Mouse (Mus musculus) megakaryocyte-erythroid progenitor cell, adult 5-6 weeks (primary cell): ENCODE measurements around the gene Otx2. TPM values are rescaled to one million over a fixed set of nuclear protein-coding genes. Genes with fewer than 3 reads are reported as not detected.
"Not testable (repeated sequence)": the region's sequence is repeated elsewhere in the genome, so short reads cannot be mapped to it uniquely, and the experiment has no call there.

Experiments used
- ATAC-seq: replicated peaks from 2 replicates; pipeline ENCODE4 v1.8.0; 2016; ENCODE audit warnings: mild to moderate bottlenecking, inconsistent platforms; ENCODE audit not compliant: severe bottlenecking, poor library complexity, low FRiP score, low TSS enrichment
- total RNA-seq, 2 experiments: library from RNA; stranded (forward) in 1 of 2; stranded (reverse) in 1 of 2; fragments of 200-1000, 215-1000 nt in 1 of 2; fragments of >200 nt in 1 of 2; fragmentation: Nextera tagmentation in 1 of 2; gene quantifications; 2 replicates each; pipeline ENCODE4 v1.2.3; 2014 to 2017

The Otx2 gene
- total RNA-seq, 2 experiments from 2014 or later, result not detected

DNA sequence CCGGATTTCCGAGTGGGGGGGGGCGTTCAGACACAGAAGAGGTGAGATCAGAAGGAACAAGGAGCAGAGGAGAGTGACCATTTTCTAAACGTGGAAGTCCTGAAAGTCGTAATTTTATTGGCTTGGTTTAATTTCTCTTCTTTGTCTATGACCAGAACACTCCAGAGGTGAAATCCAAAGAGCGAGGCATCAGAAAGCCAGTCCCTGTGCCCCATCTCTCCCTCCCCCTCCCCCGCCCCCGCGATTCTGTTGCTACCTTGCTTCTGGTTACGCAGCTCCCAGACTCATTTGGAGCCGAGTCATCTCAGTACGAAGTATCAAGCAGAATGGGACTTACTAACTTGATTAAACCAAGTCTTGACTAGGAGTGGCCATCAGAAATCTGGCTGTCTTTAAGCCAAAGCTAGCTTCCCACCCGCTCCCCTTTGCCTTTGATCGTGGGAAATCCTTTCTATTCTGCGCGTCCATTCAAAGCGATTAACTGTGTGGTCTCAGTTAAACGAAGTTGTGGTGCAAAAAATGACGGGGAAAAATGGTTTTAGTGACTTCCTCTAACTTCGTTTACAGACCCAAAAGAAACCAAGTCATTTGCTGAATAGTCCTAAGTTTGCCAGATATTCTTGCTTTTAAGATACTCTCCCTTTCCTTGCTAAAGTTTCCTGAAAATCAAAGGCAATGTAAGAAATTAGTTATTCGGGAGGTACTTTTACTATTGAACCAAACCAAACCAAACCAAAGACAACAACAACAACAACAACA, 17.6 kb downstream of the Otx2 start:
- ATAC-seq, result no peak

DNA sequence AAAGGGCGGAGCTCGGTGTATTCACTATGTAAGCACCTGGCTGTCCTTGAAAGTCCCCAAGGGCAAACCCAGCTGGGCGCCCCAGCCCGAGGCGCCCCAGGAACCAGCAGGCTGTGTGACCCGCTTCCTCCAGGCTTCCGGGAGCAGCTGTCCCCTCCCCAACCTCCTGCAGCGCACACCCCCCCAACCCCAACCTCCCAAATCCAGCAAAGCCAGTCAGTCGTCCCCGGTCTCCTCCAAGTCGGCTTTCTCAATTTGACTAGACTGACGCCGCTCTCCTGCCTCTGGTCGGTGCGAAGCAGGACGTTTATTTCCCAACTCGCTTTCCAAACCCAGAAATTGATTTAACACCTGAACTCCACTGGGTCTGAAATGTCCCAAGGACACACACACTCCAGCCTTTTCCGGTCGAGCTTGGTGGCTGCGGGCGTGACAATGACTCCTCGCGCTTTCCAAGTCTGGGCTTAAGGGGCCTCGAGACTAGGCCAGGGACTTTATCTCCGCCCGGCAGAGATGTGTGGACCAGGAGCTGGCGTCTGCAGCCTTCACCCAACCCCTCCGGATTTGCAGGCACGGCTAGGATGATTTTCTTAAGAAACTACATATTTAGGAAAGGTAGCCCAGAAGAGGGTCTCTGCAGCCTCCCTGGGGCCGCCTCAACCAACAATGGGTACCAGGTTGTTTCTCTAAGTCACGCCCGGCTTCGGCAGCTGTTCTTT, 18.4 kb downstream of the Otx2 start:
- ATAC-seq, result no peak

DNA sequence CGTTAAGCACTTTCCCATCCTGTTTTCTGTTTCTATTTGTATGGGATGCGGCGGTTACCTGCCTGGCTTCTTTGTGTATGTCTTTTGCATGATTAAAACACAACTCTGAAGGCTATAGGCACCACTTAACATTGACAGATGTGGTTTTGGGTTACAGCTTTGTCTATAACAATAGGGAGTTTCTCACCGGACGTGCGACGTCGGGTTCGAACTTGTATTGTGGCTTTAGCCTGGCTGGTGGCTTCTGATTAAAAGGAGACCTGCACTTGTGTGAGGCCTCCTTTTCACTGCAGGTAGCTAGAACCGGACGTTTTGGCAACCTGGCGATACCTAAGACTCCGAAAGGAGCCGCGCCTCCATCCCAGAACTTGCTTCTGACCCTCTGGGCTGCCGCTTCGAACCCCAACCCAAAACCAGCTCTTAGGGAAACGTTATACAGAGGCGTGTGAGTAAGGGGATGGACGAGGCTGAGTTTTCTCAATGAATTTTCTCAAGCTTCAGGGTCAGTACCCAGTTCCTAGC, 19.0 kb downstream of the Otx2 start:
- no peak for ATAC-seq

DNA sequence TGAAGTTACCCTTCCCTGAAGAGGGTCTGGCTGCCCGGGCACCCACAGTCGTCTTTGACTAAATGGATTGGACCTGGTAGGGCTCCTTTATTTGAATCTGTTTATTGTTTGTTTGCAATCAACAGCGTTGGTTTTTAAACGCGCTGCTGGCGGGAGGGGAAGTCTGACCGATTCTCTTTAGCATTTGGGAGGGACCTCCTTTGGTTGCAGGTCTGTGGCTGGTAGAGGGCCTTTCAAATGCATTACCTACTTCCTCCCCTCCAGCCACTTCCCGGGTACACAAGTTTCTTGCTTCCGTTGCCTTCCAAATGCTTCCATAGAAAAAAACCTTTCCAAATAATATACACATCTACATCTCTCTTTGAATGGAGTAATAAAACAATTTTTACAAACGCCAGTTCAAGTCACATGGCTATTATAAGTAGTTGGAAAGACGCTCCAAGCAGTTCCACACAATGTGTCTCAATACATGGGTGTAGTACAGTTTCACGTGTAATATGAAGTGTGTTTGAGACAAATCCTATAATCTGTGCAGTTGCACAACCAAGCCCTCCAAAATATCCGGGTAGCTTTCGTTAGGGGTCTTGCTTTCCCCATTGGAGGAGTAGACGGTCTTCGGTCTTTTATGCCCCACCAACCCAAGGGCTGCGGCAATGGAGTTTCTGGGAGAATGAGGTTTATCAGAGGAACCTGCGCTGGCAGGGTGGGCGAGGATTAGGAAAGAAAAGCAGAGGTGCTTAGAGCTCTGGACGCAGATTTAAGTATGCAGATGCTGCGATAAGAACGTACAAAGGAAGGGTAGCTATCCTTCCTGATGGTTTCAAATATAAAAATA, 19.7 kb downstream of the Otx2 start:
- no peak for ATAC-seq

DNA sequence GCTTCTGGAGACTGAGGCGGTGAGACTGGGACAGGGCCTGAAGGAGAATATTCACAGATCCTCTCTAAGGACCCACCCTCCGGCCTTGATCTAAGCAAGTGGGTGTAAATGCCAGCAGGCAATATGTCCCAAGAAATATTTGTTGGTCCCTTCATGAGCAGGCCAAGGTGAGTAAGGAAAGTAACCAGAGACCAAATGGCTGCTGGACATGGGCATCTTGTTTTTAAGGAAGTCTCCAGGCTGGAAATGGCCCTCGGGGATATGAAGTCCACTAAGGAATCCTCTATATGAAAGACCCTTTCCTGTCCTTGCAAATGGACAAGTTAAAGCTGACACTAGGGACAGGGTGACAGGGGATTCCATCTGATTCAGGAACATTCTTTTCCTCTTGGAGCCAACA, 20.5 kb downstream of the Otx2 start:
- no peak for ATAC-seq

DNA sequence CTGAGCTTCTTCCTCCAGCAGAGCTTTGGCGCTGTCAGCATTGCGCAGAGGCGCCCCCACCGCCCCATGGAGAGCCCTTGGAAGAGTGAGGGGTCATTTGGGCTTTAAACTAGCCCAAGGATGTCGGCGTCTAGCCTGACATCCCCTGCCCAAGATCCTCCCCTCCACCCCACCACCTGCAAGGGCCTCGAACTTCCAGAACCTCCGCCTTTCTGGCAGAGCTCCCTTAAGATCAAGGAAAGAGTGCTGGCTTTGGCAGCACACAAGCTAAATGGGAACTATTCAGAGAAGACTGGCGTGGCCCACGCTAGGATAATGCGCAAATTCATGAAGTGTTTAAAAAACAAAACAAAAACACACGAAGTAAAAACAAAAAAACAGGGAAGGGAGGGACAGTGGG, 21.4 kb downstream of the Otx2 start:
- ATAC-seq, result no peak

DNA sequence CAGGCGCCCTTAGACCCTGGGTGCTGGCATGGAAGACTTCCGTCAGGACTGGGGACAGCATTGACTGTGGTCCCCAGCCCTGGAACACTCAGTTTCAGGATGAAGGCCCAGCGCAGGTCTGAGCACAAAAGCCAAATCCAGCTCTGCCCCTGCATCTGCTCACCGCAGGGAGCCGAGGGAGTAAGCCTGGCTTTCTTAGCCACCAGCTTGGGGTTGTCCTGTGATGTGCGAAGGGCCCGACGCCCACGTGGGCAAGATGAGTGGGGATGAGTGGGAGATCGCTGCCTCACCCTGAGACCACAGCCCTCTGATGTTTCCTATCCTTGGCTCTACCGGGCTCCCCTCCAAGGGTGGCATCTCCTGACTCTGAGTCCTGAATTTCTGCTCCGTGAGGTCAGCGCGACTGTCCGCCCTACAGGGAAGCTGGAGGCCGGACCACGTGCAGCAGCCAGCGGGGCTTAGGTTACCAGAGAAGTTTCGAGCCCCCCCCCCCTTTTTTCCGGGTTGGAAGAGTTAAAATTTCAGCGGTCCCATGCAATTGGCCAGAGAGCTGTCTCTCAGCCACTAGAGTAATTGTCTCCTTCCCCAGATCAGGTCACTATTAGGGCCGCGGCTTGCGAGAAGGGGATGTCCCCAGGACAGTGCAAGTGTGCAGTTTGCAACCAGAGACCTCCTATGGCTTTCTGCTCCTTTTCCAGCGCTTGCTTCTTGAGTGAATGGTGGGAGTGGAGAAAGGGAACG, 22.0 kb downstream of the Otx2 start:
- no peak for ATAC-seq

DNA sequence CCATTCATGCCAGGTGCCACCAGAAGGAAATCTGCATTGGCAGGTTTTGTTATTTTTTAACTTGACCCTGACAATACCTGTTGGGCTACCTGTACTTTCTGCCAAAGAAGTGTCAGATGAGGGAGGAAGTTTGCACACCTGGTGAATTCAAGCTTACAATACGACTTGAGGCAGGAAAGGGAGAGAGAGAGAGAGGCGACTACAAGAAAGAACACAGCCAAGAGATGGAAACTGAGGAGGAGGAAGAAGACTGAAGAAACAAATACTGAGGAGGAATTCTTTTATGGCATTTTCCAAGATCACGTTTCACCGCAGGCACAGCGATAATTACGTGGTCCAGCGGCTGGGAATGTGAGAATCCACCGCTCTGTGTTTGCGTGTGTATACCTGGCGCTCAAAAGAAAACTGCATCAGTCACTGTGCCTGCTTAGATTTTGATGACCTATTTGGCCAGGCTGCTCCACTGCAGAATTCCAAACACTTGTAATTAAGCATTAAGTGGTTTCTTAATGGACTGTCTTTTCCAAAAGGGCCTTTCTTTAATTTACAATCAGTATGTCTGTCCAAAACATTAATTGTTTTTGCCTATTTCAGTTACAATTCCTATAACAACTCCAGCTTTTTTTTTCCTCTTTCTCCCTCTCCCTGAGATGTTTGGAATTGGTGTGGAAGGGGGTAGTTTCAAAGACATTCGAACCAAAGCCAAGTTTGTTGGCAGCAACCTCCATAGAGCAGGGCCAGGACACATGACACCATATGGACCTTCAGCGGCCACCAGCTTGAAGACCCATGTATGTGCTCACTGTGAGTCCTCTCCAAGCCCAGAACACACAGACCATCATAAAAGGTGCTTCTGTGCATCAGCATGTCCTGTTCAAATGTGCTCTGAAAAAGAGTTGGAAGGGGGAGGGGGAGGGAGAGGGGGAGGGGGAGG, 31.9 kb downstream of the Otx2 start:
- ATAC-seq, result no peak

DNA sequence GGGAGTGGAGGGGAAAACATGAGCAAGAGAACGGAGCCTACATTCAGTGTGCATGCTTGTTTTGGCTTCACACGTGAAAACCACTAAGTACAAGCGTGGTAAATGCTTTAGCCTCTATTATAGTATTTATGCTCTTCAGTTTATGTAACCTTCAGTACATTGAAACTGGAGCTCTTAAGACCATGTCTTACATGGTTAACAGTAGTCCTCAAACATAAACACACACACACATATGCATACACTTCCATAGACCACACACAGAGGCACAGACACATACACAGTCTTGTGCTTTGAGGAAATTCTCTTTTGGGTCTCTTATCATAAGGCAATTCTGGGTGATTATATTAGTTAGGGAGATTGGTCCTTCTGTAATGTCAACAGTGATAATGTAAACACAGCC, 40.5 kb downstream of the Otx2 start:
- no peak for ATAC-seq

DNA sequence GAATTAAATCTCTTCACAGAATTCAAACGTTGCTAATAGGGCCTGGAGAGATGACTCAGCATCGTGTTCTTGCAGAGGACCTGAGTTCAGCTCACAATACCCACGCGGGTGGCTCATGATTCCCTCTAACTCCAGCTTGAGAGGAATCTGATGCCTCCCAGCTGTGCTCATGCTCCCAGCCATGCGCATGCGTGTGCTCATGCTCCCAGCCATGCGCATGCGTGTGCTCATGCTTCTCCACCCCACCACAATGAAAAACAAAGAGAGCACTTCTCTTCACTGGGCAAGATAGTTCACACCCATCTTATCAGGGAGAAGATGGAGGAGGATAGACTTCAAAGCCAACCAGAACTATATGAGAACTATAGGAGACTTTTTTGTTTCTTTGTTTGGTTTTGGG, 41.3 kb downstream of the Otx2 start:
- ATAC-seq, result no peak

DNA sequence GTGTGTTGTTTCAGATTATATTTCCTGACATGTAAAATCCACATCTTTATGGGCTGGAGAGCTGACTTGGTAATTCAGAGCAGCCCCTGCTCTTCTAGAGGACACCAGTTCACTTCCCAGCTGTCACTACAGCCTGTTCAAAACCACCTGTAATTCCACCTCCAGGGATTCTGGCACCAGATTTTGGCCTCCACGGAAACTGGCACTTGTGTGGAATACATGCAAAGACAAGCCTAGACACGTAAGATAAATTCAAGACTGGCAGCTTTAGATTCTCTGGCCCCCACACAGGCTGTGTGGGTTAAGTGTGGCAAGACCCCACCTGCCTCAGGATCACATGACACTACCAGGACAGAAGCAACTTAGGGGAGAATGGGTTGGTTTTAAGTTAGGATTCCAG, 42.1 kb downstream of the Otx2 start:
- no peak for ATAC-seq

DNA sequence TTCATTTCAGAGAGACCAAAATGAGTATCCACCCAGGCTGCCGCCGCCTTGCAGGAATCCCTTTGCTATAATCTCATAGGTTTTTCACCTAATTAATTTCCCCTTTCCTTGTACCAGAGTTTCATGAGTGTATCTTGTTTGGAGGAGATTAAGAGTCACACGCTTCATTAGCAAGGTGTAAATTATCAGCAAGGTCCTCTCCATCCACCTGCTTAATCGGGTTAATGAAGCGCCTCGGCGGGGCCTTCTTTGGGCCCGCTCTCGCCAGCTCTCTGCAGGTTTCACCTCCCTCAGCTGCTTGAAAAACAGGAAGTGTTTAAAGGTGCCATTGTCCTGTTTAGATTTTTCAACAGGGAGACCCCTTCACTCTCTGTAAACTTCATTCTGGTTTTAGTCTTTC, 44.2 kb downstream of the Otx2 start:
- ATAC-seq, result no peak

DNA sequence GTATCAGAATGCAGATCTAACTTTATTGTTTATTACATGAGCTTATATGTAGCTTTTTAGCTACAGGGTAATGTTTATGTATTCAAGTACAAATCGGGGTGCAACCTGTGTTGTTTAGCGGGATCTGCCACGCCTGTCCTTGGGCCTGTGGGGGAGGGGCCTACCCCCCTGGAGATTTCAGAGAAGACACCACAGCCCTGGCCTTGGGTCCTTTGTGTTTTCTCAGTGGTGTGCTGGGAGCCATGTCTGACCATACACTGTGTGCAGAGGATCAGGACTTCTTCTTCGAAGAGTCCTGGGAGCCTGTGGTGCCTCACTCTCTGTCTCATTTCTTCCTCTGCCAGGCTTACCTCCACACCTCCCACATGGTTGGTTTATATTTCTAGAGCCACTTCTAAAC, 47.3 kb downstream of the Otx2 start:
- no peak for ATAC-seq

DNA sequence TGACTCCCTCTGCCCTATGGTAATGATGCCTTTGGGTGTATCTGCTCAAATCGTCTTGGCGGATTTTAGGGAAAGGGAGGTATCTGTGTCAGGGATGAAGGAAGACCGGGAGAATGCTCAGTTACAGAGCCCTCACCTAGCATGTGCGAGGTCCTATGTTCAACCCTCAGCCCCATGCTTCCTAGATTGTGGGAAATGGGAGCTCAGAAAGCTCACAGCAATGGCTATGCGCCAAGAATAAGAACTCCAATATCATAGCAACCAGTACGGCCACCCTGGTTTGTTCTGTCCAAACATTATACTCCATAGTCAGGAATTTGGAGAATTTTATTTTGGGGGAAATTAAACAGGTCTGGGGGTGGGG, 48.3 kb downstream of the Otx2 start:
- no peak for ATAC-seq

DNA sequence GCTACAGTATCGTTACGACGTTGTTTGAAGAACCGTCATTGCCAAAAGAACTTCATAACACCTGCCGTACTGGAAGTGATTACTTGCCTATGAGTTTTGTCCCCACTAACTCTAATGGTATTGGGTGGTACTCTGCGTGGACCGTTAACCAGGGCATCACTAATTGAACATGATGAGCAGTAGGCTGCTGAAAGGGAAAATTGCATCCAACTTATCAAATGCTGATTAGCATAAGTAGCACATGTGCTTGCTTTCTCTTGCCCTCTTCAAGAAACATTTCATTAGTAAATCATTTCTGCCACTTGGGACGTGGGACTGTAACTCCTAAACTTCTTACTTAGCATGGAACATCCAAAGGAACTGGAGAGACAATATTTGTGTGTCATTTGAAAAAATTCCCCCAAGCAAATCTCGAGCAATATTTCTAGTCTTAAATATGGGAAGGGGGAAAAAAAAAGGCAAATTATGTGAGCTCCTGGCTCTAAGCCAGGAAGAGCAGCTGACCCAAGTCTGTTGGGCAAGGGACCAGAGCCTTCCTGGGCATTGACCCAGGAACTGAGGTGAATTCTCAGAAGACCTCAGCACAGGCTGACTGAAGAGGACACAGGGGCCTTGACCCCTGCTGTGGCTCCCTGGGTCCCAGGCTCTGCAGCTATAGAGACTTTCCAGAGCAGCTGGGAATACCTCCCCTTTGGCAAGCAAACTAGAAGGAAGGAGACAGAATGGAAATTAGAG, 48.9 kb downstream of the Otx2 start:
- ATAC-seq, result no peak

DNA sequence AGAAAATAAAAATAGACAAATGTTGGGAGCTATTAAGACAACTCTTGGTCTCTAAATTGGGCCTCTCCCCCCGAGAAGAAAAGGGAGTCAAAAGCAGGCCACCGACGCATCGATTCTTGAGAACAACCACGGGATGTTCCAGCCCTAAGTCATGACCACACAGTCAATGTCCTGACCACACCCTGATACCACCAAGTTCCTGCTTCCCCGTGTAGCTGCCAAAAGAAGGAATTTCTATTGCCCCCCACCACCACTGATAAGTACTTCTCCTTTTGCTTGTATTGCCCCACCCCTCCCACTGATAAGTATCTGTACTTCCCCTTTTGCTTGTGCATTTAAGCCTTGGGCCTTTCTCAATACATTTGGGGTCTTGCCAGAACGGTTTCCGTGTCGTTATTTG, 50.9 kb downstream of the Otx2 start:
- ATAC-seq, result not testable (repeated sequence)

DNA sequence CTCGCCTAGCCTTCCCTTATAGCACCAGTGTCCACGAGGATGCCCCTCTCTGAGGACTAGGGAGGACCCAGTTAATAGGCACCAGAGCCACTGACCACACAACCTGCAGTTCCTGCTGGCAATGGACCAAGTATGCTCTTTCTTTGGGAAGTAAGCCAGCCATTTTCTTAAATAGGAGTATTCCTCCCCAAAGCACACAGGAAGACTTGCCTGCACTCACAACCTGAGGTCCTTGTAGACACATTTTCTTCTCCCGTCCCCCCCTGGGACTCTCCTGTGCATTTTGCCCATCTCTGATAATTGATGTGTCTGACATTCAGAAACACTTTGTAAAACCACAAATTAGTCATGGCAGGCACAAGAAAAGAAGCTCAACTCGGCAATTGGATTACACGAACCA, 57.3 kb downstream of the Otx2 start:
- ATAC-seq, result no peak
